Mouse (Mus musculus): ENCODE data around the gene Gm21312.

DNA sequence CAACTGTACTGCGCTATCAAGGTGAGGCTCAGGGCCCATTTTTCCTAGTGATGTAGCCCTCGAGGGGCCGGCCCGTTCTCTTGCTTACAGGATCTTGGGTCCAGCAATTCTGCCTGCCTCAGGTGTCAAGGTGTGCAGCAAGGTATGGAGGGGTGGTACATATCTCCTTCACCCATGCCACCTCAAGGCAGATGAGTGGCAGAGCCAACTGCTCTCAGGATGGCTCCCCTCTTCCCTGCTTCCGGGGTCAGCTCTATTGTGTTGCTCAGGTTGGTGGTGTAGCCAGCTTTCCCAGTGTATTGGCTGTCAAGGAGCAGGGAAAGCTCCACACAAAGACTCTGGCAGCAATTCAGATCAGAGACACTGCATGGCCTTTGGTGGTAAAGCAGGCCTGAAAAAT lies 37.7 kb downstream of the Gm21312 start:
- no peak for TF ChIP-seq CTCF (IDR thresholded peaks at IDR 0.05; ENCODE audit: low read depth)
- TF ChIP-seq EP300 (optimal IDR thresholded peaks at IDR 0.05), result no peak
